Mouse (Mus musculus): Measurements from ENCODE around the gene Lrrc52.

Lrrc52 gene

GRCm38 (mm10) chr1:167466765-167467426, at the start of gene Lrrc52:
Lrrc52 (minus strand) TSS chr1:167466780.
- DNase-seq (ENCODE audit: low read depth, low spot score): no peak

GRCm38 (mm10) chr1:167511621-167512020, 45.0 kb upstream of the Lrrc52 start:
- DNase-seq (ENCODE audit: low read depth, low spot score): no peak

- no peak for DNase-seq (ENCODE audit: low read depth, low spot score)
These were observed 39.5 kb upstream of the Lrrc52 start for GRCm38 (mm10) chr1:167506048-167506447.

- no peak for DNase-seq (ENCODE audit: low read depth, low spot score)
These were observed 38.8 kb upstream of the Lrrc52 start for GRCm38 (mm10) chr1:167505427-167505826.

- no peak for DNase-seq (ENCODE audit: low read depth, low spot score)
These were observed 32.7 kb upstream of the Lrrc52 start for GRCm38 (mm10) chr1:167499097-167499850.

GRCm38 (mm10) chr1:167497991-167498390, 31.4 kb upstream of the Lrrc52 start:
- DNase-seq (ENCODE audit: low read depth, low spot score): no peak

- DNase-seq (ENCODE audit: low read depth, low spot score): no peak
These were observed 31.0 kb upstream of the Lrrc52 start for GRCm38 (mm10) chr1:167497560-167497959.

GRCm38 (mm10) chr1:167491501-167491900, 24.9 kb upstream of the Lrrc52 start:
- DNase-seq (ENCODE audit: low read depth, low spot score): no peak

- no peak for DNase-seq (ENCODE audit: low read depth, low spot score)
These were observed 21.4 kb upstream of the Lrrc52 start for GRCm38 (mm10) chr1:167487933-167488332.

GRCm38 (mm10) chr1:167486959-167487680, 20.5 kb upstream of the Lrrc52 start:
- no peak for DNase-seq (ENCODE audit: low read depth, low spot score)

GRCm38 (mm10) chr1:167482863-167483262, 16.3 kb upstream of the Lrrc52 start:
- no peak for DNase-seq (ENCODE audit: low read depth, low spot score)

- DNase-seq (ENCODE audit: low read depth, low spot score): no peak
These were observed 7.0 kb upstream of the Lrrc52 start for GRCm38 (mm10) chr1:167473585-167473984.

- DNase-seq (ENCODE audit: low read depth, low spot score): no peak
These were observed 1.3 kb upstream of the Lrrc52 start for GRCm38 (mm10) chr1:167467916-167468315.

GRCm38 (mm10) chr1:167457311-167457710, 9.3 kb downstream of the Lrrc52 start:
- DNase-seq (ENCODE audit: low read depth, low spot score): no peak

GRCm38 (mm10) chr1:167453048-167453447, 13.5 kb downstream of the Lrrc52 start:
- DNase-seq (ENCODE audit: low read depth, low spot score): no peak

GRCm38 (mm10) chr1:167452456-167452855, 14.1 kb downstream of the Lrrc52 start:
- no peak for DNase-seq (ENCODE audit: low read depth, low spot score)

GRCm38 (mm10) chr1:167448598-167448997, 18.0 kb downstream of the Lrrc52 start:
- DNase-seq (ENCODE audit: low read depth, low spot score): no peak

- DNase-seq (ENCODE audit: low read depth, low spot score): no peak
These were observed 18.5 kb downstream of the Lrrc52 start for GRCm38 (mm10) chr1:167448088-167448487.

- no peak for DNase-seq (ENCODE audit: low read depth, low spot score)
These were observed 20.1 kb downstream of the Lrrc52 start for GRCm38 (mm10) chr1:167446516-167446915.

- no peak for DNase-seq (ENCODE audit: low read depth, low spot score)
These were observed 21.4 kb downstream of the Lrrc52 start for GRCm38 (mm10) chr1:167445167-167445566.

- DNase-seq (ENCODE audit: low read depth, low spot score): peak; percentile 85
These were observed 28.2 kb downstream of the Lrrc52 start for GRCm38 (mm10) chr1:167438231-167438885.

- DNase-seq (ENCODE audit: low read depth, low spot score): no peak
These were observed 29.5 kb downstream of the Lrrc52 start for GRCm38 (mm10) chr1:167437091-167437490.
